Mouse (Mus musculus) kidney, postnatal 0 days (tissue): ENCODE results near the gene Arpp21. TPM values are rescaled to one million over a fixed set of nuclear protein-coding genes. Genes with fewer than 3 reads are reported as not detected.

Experiments
- ATAC-seq: fragments of 200-750 bp; cut with Nextera tagmentation; replicated peaks from 2 replicates; pipeline ENCODE4 v1.8.0; 2017; ENCODE audit warnings: low read depth, moderate number of reproducible peaks, moderate TSS enrichment, moderate library complexity; ENCODE audit not compliant: low FRiP score
- DNase-seq: peaks from one replicate; pipeline ENCODE4 v3.0.0-alpha.2; 2016; ENCODE audit warnings: low spot score
- H3K27ac ChIP-seq: fragments of 300-500 bp; sonication (generic); 2 replicates; pipeline ENCODE4 v1.5.1; 2014; ENCODE audit warnings: mild to moderate bottlenecking
- H3K27me3 ChIP-seq: fragments of 300-500 bp; sonication (generic); 2 replicates; pipeline ENCODE4 v1.6.1; 2014; ENCODE audit warnings: low read length, mixed read lengths; ENCODE audit not compliant: insufficient read depth
- H3K36me3 ChIP-seq: fragments of 300-500 bp; sonication (generic); 2 replicates; pipeline ENCODE4 v1.6.1; 2014; ENCODE audit warnings: low read length, mixed read lengths; ENCODE audit not compliant: insufficient read depth
- H3K4me1 ChIP-seq: fragments of 300-500 bp; sonication (generic); replicated peaks from 2 replicates; pipeline ENCODE4 v1.6.1; 2014; ENCODE audit warnings: antibody characterized with exemption, low read length, mixed read lengths; ENCODE audit not compliant: insufficient read depth
- H3K4me2 ChIP-seq: fragments of 300-500 bp; sonication (generic); 2 replicates; pipeline ENCODE4 v1.6.1; 2014; ENCODE audit warnings: mild to moderate bottlenecking, low read length, moderate library complexity, mixed read lengths
- H3K4me3 ChIP-seq: fragments of 300-500 bp; sonication (generic); replicated peaks from 2 replicates; pipeline ENCODE4 v1.5.1; 2014; ENCODE audit warnings: low read depth, low read length
- H3K9ac ChIP-seq: fragments of 300-500 bp; sonication (generic); 2 replicates; pipeline ENCODE4 v1.6.1; 2014; ENCODE audit warnings: low read depth, low read length
- H3K9me3 ChIP-seq: fragments of 300-500 bp; sonication (generic); replicated peaks from 2 replicates; pipeline ENCODE4 v1.6.1; 2016; ENCODE audit warnings: low read length, inconsistent platforms, mixed read lengths
- CTCF ChIP-seq: IDR thresholded peaks from 2 replicates; pipeline ENCODE4 v1.5.1; 2016; ENCODE audit warnings: antibody characterized with exemption, low read depth, mild to moderate bottlenecking, moderate library complexity
- WGBS: fragments of 180-500 bp; shearing (Covaris S2); extraction: QIAGEN DNeasy Blood & Tissue Kit; methylation state at CpG from one replicate; pipeline ENCODE4 v1.1.7; 2014; 5-methylcytosine and 5-hydroxymethylcytosine counted together
- polyA plus RNA-seq: library from polyadenylated mRNA; unstranded; fragments of >200 nt; fragmentation: Nextera tagmentation; extraction: Ambion mirVana; gene quantifications from 2 replicates; pipeline ENCODE4 v1.2.1, GENCODE M21; 2015

The Arpp21 gene
- polyA plus RNA-seq, 1 experiment from 2014 or later, result 0.63 TPM

DNA sequence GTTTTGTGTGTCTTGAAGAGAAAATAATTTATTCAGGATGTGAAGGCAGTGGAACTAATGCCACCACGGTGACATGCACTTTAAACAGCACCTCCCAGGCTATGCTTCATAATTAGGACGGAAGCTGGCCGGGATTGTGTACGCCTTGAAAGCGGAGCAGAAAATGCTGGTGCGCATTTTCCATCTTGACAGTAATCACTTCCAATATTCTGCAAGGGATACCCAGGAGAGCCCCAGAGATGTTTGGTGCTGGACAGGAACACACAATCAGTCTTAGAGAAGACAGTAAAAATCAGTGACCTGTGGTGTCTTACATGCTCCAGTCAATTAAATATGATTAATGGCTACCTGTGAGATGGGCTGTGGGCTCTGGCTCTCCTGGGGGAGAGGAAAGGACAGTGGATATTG is 112.3 kb downstream of the Arpp21 start:
- TF ChIP-seq CTCF, result no peak
- Histone ChIP-seq H3K9me3 (no peaks in the 10 kb centered on the region), H3K4me1 (no peaks in the 10 kb centered on the region), H3K36me3 (no peaks in the 10 kb centered on the region), H3K9ac (no peak overlapping the region), H3K27me3 (peaks cover 9% of the 10 kb centered on the region; the same call in 1 of the 2 replicates), H3K4me3 (no peak overlapping the region), H3K27ac (no peak overlapping the region), H3K4me2 (no peak overlapping the region)
- ATAC-seq (no peak; the same call in 1 of the 2 replicates), DNase-seq (peak; percentile 32)
- WGBS, result 26% methylated on average over 6 of the region's 6 CpGs

DNA sequence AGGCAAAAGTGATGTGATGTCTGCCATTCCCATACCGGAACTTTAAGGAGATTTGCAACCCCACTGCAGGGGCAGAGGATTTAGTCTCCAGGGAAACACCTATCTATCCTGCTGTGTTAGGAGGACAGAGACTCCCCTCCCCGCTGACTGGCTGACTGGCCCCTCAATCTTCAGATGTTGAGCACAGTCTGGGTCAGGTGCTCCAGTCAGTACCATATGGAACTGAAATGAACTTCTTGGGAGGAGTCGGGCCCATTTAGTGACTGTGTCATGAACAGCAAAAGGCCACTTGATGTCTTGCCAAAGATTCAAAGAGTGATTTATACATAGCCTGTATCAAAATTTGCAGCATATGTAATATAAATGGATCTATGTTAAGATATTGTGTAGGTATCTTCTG is 116.2 kb downstream of the Arpp21 start:
- Histone ChIP-seq H3K27ac (no peak overlapping the region), H3K4me1 (no peaks in the 10 kb centered on the region), H3K36me3 (no peaks in the 10 kb centered on the region), H3K27me3 (peaks cover 10% of the 10 kb centered on the region; the same call in 1 of the 2 replicates), H3K4me2 (no peak overlapping the region), H3K9me3 (no peaks in the 10 kb centered on the region), H3K4me3 (no peak overlapping the region), H3K9ac (no peak overlapping the region)
- 52% methylated on average over 3 of the region's 3 CpGs for WGBS
- ATAC-seq, result no peak
- no peak for TF ChIP-seq CTCF
- no peak for DNase-seq

DNA sequence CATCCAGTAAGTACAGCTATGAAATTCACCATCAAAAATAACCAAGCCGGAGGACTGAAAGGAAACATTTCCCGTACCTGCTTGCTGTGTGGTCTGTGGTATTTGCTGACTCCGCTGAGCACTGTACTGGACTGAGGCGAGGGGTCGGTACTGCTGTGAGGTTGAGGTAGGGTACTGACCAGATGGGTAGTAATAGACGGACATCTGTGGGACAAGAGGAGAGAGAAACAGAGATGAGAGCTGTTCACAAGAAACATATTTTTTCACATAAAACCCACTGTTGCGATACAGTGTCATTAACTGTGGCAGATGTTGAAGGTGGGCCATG is 116.7 kb downstream of the Arpp21 start:
- Histone ChIP-seq H3K27me3 (peaks cover 10% of the 10 kb centered on the region; the same call in 1 of the 2 replicates), H3K9me3 (no peaks in the 10 kb centered on the region), H3K27ac (no peak overlapping the region), H3K36me3 (no peaks in the 10 kb centered on the region), H3K4me3 (peak overlapping the region; percentile 20; the same call in 1 of the 2 replicates), H3K4me1 (no peaks in the 10 kb centered on the region), H3K9ac (no peak overlapping the region), H3K4me2 (peak overlapping the region; percentile 54; the same call in 1 of the 2 replicates)
- DNase-seq (no peak), ATAC-seq (no peak)
- 22% methylated on average over 7 of the region's 7 CpGs for WGBS
- no peak for TF ChIP-seq CTCF

DNA sequence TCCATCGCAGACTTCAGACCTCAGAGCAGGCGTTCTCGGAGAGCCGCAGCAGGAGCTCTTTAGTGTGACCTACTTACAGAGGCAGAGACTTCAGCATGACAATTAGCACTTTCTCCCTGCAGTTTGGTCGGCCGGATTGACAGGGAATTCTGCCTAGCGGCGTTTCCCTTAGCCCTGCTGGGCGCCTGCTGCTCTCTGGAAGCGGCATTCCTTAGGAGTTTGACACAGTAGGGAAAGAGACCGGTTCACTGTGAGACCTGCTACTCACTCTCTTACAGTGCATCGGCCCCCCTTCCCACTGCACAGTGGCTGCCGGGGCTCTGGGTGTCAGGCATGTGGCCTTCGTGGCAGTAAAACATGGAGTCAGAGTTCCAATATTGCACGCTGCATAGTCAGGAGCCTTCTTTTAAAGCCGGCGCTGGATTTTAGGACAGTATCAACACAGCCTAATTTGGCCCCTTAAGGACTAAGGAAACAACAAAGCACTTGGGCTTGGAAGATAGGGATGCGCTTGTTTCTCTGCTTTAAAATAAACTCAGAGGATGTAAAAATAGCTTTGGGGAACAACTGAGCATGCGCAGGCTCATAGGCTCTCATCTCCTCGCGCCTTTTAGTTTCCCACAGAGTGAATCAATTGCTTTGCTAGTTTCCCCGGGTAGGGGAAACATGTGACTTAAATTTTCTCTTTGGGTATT is 117.2 kb downstream of the Arpp21 start:
- peak overlapping the region; percentile 54 for H3K4me2 ChIP-seq
- H3K36me3 ChIP-seq, result no peaks in the 10 kb centered on the region
- no peak for TF ChIP-seq CTCF
- ATAC-seq, result no peak
- no peaks in the 10 kb centered on the region for H3K9me3 ChIP-seq
- no peak overlapping the region for H3K9ac ChIP-seq
- DNase-seq, result peak; percentile 44
- H3K4me3 ChIP-seq, result peak overlapping the region; percentile 20
- 3% methylated on average over 22 of the region's 22 CpGs for WGBS
- peaks cover 10% of the 10 kb centered on the region; the same call in 1 of the 2 replicates for H3K27me3 ChIP-seq
- H3K4me1 ChIP-seq, result no peaks in the 10 kb centered on the region
- H3K27ac ChIP-seq, result no peak overlapping the region

DNA sequence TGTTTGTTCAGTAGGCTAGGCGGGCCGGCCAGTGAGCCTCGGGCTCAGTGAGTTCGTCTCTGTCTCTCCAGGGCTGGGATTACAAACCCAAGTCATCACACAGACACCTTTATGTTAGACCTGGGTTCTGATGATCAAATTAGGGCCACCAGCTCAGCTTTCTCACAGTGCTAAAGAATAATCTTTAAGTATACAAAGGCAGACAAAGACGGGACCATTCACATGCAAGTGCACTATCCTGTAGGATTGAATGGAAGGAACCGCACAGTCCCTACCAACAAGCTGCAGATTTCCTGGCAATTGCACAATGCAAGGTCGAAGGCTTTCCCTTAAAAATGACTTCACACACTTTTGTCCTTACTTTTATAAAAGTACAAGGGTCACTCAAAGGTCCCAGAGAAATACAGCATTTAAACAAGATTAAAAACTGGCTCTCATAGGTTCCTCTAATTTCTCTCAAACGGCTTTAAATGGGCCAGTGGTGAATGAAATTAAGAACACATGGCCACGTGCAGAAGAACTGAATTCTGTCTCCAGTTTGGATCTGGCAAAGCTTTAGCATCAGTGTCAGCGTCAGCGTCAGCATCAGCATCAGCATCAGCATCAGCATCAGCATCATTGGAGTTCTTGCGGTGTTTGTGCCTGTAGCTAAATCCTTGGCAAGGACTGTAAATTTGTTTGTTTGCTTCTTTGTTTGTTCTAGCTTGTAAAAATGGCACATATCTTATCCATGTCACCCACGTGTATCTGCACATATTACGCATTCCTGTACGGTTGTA is 117.9 kb downstream of the Arpp21 start:
- Histone ChIP-seq H3K27ac (no peak overlapping the region), H3K4me1 (no peaks in the 10 kb centered on the region), H3K9me3 (no peaks in the 10 kb centered on the region), H3K9ac (no peak overlapping the region), H3K27me3 (peaks cover 10% of the 10 kb centered on the region; the same call in 1 of the 2 replicates), H3K4me3 (no peak overlapping the region), H3K4me2 (peak overlapping the region; percentile 54), H3K36me3 (no peaks in the 10 kb centered on the region)
- no peak for DNase-seq
- no peak for TF ChIP-seq CTCF
- 40% methylated on average over 15 of the region's 15 CpGs for WGBS
- ATAC-seq, result no peak

DNA sequence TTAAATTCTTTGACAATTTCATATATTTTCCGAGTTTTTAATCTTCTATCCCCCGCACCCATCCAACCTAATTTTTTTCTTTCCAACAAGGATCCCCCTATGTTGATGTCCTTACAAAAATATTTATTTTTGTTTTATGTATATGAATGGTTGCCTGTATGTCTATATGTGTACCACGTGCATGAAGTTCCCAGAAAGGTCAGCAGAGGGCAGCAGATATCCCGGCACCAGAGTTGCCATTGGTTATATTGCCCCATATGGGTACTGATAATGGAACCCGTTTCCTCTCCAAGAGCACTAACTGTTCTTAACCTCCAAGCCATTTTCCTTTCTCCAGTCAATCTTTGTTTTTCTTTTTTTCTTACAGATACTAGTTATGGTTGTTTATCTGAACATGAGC is 124.1 kb downstream of the Arpp21 start:
- peak; percentile 31; the same call in 1 of the 2 replicates for TF ChIP-seq CTCF
- no peak for ATAC-seq

More for the DNA sequence above, 124.1 kb downstream of the Arpp21 start:
- no peak overlapping the region for H3K4me3 ChIP-seq
- 92% methylated on average over 5 of the region's 5 CpGs for WGBS
- H3K4me1 ChIP-seq, result no peaks in the 10 kb centered on the region
- DNase-seq, result no peak
- no peak overlapping the region for H3K4me2 ChIP-seq
- no peaks in the 10 kb centered on the region for H3K9me3 ChIP-seq
- no peaks in the 10 kb centered on the region for H3K27me3 ChIP-seq
- H3K9ac ChIP-seq, result no peak overlapping the region
- no peak overlapping the region for H3K27ac ChIP-seq
- H3K36me3 ChIP-seq, result no peaks in the 10 kb centered on the region
